Mouse (Mus musculus) ES-Bruce4 (cell line): ENCODE data around the gene Denr. TPM values are rescaled to one million over a fixed set of nuclear protein-coding genes. Genes with fewer than 3 reads are reported as not detected.

ENCODE experiments used
- H3K27ac ChIP-seq: 2 replicates; pipeline ENCODE4 v1.5.1; 2012; ENCODE audit warnings: low read length, inconsistent platforms; ENCODE audit not compliant: insufficient read depth
- H3K27me3 ChIP-seq: 2 replicates; pipeline ENCODE4 v1.6.1; 2012; ENCODE audit warnings: mild to moderate bottlenecking, low read length, inconsistent platforms; ENCODE audit not compliant: control insufficient read depth, poor library complexity, insufficient read depth, severe bottlenecking
- H3K36me3 ChIP-seq: 2 replicates; pipeline ENCODE4 v1.6.1; 2012; ENCODE audit warnings: inconsistent platforms, mild to moderate bottlenecking, low read length, moderate library complexity; ENCODE audit not compliant: control insufficient read depth, poor library complexity, insufficient read depth, severe bottlenecking
- H3K4me1 ChIP-seq: one replicate; pipeline ENCODE4 v1.8.1; 2011; ENCODE audit warnings: low read length; ENCODE audit not compliant: control insufficient read depth, insufficient read depth
- H3K4me3 ChIP-seq: 2 replicates; pipeline ENCODE4 v1.5.1; 2011; ENCODE audit warnings: low read depth, mild to moderate bottlenecking, low read length
- H3K9ac ChIP-seq: 2 replicates; pipeline ENCODE4 v1.6.1; 2012; ENCODE audit warnings: low read depth, mild to moderate bottlenecking, inconsistent platforms; ENCODE audit not compliant: poor library complexity, severe bottlenecking
- H3K9me3 ChIP-seq: replicated peaks from 2 replicates; pipeline ENCODE4 v1.6.1; 2012; ENCODE audit warnings: mild to moderate bottlenecking, low read length, inconsistent platforms; ENCODE audit not compliant: control insufficient read depth, poor library complexity, insufficient read depth, severe bottlenecking
- CTCF ChIP-seq: IDR thresholded peaks from one replicate; pipeline ENCODE4 v1.8.1; 2011; ENCODE audit warnings: low read depth, low read length
- EP300 ChIP-seq: IDR thresholded peaks from 2 replicates; pipeline ENCODE4 v1.6.1; 2011; ENCODE audit warnings: low read depth, low read length; ENCODE audit not compliant: insufficient read depth
- POLR2A ChIP-seq: IDR thresholded peaks from one replicate; pipeline ENCODE4 v1.8.1; 2011; ENCODE audit warnings: low read length; ENCODE audit not compliant: insufficient read depth
- polyA plus RNA-seq: library from polyadenylated mRNA; stranded (reverse); fragments of >200 nt; gene quantifications from 2 replicates; pipeline ENCODE4 v1.2.4, GENCODE M21; 2011; ENCODE audit warnings: low read depth; ENCODE audit not compliant: missing spikeins, insufficient read depth, insufficient read length

Denr gene
- polyA plus RNA-seq, 1 experiment, result 159 TPM

DNA sequence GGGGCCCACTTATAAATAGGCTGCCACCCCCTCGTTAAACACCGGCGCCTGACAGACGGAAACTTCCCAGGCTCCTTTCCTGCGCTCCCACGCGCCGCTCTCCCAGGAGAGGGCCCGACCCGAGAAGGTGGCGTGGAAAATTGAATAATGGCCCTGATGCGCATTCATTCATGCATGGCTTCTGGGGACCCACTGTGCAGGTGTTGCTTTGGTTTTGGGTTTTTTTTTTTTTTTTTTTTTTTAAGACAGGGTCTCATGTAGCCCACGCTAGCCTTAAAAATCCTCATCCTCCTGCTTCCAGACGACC lies 67.2 kb downstream of the Denr start:
- TF ChIP-seq EP300 (no peak), CTCF (no peak), POLR2A (no peak)
- no peaks in the 10 kb centered on the region for H3K4me1 ChIP-seq
- peak overlapping the region; percentile 84 for H3K9ac ChIP-seq
- H3K9me3 ChIP-seq, result no peaks in the 10 kb centered on the region
- no peaks in the 10 kb centered on the region for H3K27me3 ChIP-seq
- H3K27ac ChIP-seq, result no peak overlapping the region
- no peaks in the 10 kb centered on the region for H3K36me3 ChIP-seq
- H3K4me3 ChIP-seq, result peak overlapping the region; percentile 85

DNA sequence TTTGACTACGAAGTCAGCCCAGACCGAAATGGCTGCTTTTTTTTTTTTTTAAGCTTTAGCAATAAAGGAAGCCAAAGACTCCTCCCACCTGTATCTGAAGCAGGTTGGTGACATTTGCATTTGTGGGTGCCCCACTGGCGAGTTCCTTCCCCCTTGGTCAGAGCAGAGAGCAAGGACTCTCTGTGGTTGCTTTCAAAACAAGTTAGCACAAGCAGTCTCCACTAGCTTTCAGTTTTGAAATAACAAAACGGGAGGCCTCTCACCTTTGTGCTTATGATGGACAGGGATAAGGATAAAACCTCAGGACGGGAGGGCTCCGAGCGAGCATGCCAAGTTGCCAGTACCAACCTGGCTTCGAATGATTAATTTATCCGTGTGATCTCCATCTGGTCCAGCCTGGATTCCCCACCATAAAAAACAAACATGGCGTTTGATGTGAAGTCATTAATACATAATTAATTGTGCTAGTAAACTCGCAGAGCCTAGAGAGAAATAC lies 67.7 kb downstream of the Denr start:
- Histone ChIP-seq H3K27ac (no peak overlapping the region), H3K9ac (peak overlapping the region; percentile 84), H3K27me3 (no peaks in the 10 kb centered on the region), H3K4me3 (no peak overlapping the region), H3K36me3 (no peaks in the 10 kb centered on the region), H3K9me3 (no peaks in the 10 kb centered on the region), H3K4me1 (no peaks in the 10 kb centered on the region)
- no peak for TF ChIP-seq POLR2A
- TF ChIP-seq CTCF, result no peak
- TF ChIP-seq EP300, result no peak

DNA sequence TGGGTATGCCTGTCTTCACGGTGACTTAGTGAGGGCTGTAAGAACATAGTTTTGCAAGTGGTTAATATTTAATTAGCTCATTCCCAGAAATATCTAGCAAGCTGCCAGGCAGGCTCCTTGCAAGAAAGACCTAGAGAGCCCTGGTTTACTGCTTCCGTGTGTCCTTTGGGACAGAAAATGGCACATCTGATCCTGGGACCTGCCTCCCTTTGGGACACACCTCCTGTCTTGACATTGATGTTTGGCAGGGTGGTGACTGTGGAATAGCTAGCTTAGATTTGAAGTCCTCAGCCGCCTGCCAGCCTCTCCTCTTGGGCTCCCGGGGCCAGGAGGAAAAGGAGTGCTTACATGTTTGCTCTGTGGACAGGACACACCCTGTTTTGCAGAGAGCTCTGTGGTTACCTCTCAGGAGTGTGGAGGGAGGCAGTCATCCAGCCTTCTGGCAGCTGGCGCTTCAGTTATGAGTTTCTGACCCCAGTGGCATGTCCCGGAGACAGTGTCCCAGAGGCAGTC lies 68.7 kb downstream of the Denr start:
- TF ChIP-seq EP300 (no peak), POLR2A (no peak), CTCF (no peak)
- no peak overlapping the region for H3K27ac ChIP-seq

DNA sequence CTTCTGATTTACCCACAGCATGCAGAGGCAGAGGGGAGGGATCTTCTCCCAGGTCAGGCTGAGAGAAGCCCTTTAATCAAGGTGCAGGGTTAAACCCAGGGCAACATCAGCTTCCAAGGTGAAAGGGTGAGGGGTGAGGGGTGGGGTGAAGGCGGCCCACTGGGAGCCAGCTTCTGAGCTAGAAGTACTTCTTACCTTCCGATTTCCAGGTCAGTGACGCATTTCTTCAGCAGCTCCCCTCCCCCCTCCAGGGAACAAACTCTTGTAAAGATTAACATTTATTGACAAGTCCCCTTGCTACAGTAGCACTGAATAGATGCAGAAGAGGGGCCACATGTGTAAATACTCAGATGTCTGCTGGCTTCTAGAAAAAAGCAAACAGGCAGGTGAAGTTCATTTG lies 70.3 kb downstream of the Denr start:
- H3K4me1 ChIP-seq, result no peaks in the 10 kb centered on the region
- H3K36me3 ChIP-seq, result no peaks in the 10 kb centered on the region
- H3K4me3 ChIP-seq, result no peak overlapping the region
- no peak overlapping the region for H3K27ac ChIP-seq
- no peak for TF ChIP-seq POLR2A
- no peak for TF ChIP-seq CTCF
- TF ChIP-seq EP300, result no peak
- H3K9me3 ChIP-seq, result no peaks in the 10 kb centered on the region
- no peaks in the 10 kb centered on the region for H3K27me3 ChIP-seq
- no peak overlapping the region for H3K9ac ChIP-seq

More for the DNA sequence above, 68.7 kb downstream of the Denr start:
- no peaks in the 10 kb centered on the region for H3K36me3 ChIP-seq
- no peak overlapping the region for H3K4me3 ChIP-seq
- H3K9me3 ChIP-seq, result no peaks in the 10 kb centered on the region
- no peaks in the 10 kb centered on the region for H3K4me1 ChIP-seq
- H3K9ac ChIP-seq, result no peak overlapping the region
- no peaks in the 10 kb centered on the region for H3K27me3 ChIP-seq

DNA sequence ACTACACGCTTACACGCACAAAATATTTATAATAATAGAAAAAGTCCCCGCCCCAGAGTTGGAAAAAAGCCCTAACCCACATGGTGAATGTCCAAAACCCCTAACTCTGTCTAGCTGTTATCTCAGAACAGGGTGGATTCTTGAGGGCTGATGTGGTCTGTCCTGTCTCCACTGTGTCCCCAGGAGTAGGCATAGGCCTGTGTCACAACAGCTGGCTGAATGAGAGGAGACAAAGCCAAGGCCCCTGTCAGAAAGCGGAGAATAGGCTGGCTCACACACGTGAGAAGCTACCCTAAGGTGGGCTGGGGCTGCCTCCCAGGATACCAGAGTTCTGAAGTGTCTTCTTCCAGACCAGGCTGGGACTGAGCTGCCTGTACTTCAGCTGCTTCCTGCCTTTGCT lies 71.2 kb downstream of the Denr start:
- no peak overlapping the region for H3K4me3 ChIP-seq
- H3K27ac ChIP-seq, result no peak overlapping the region
- TF ChIP-seq CTCF (no peak), POLR2A (no peak), EP300 (no peak)
- no peaks in the 10 kb centered on the region for H3K36me3 ChIP-seq
- no peaks in the 10 kb centered on the region for H3K27me3 ChIP-seq
- H3K9ac ChIP-seq, result no peak overlapping the region
- no peaks in the 10 kb centered on the region for H3K4me1 ChIP-seq
- no peaks in the 10 kb centered on the region for H3K9me3 ChIP-seq

Other genes with a start within 250 kb of the Denr start
- gene Clip1, start 222.6 kb upstream of the Denr start, polyA plus RNA-seq, result 35.8 and 42.2 TPM in 2 replicates
- 114 and 117 TPM in 2 replicates for gene Zcchc8, start 186.1 kb upstream of the Denr start, polyA plus RNA-seq
- gene Rsrc2, start 157.8 kb upstream of the Denr start, polyA plus RNA-seq, result 242 and 268 TPM in 2 replicates
- 96.7 and 109 TPM in 2 replicates for gene Kntc1, start 157.5 kb upstream of the Denr start, polyA plus RNA-seq
- gene Hcar2, start 41.7 kb upstream of the Denr start, polyA plus RNA-seq, result not detected in 2 replicates
- gene Hcar1, start 27.2 kb upstream of the Denr start, polyA plus RNA-seq, result not detected in 2 replicates
- gene Gm43518, start 20.2 kb downstream of the Denr start, polyA plus RNA-seq, result 1.8 and 2.7 TPM in 2 replicates
- gene Ccdc62, start 23.5 kb downstream of the Denr start, polyA plus RNA-seq, result 4.1 and 5.4 TPM in 2 replicates
- gene Hip1r, start 66.5 kb downstream of the Denr start, polyA plus RNA-seq, result 17.4 and 24.6 TPM in 2 replicates
- 11.2 and 11.9 TPM in 2 replicates for gene Vps37b, start 125.1 kb downstream of the Denr start, polyA plus RNA-seq
- gene Abcb9, start 188.6 kb downstream of the Denr start, polyA plus RNA-seq, result 0.49 and 0.79 TPM in 2 replicates
- gene Ogfod2, start 205.1 kb downstream of the Denr start, polyA plus RNA-seq, result 4.6 and 6.0 TPM in 2 replicates
- gene Arl6ip4, start 208.9 kb downstream of the Denr start, polyA plus RNA-seq, result 73.7 and 82.5 TPM in 2 replicates